Mouse (Mus musculus): ENCODE measurements around the gene Vps52.

Gene Vps52

DNA sequence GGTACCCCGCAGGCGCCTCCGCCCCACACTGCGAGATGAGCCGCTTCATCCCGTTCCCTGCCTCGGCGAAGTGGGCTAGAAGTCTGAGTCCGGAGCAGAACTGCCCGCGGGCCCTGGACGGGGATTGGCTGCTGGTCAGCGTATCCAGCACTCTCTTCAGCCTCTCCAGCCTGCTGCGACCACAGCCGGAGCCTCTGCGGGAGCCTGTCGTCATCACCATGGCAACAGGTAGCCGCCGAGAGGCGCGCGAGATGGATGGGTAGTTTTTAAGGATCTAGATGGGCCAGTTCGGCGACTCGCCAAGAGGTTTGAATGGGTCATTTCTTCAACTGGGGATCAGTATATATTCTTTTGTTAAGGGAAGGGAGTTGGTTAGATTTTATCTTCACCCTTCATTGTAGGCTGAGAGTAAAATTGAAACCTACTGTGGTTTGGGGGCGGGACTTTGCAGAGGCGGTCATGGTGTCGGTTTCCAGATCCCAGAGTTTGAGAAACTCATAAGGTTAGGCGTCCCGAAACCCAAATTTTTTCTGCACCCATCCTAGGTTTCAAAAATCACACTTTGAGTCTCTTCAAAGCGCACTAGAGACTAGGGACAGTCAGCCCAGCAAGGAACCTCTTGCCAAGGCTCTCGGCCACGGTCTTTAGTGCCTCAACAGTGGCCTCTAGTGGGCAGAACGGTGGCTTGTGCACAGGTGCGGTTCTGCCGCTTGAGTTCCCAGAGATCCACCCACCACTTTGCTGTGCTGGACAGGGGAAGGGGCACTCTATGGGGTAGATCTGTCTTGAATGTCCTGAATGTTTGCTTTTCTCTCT lies 35.1 kb upstream of the Vps52 start:
- no peak for DNase-seq (ENCODE audit: low read depth, low spot score)

DNA sequence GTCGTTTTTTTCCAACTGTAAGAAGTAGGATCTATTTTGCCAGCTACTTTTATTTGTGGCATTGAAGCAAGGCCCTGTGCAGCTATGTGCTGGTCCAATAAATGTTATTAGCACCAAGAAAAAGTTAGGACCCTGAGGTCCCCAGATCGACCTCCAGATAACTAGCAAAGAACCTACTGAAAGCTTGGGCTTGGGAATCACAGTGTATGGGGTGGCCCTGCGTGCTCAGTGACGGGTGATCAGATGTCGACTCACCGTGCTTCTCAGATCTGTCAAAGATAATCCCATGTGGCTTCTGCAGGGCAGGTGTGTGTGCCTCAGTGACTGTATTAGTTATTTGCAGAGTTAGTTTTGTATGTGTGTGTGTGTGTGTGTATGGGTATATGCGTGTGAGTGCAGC lies 34.3 kb upstream of the Vps52 start:
- DNase-seq (ENCODE audit: low read depth, low spot score), result no peak

DNA sequence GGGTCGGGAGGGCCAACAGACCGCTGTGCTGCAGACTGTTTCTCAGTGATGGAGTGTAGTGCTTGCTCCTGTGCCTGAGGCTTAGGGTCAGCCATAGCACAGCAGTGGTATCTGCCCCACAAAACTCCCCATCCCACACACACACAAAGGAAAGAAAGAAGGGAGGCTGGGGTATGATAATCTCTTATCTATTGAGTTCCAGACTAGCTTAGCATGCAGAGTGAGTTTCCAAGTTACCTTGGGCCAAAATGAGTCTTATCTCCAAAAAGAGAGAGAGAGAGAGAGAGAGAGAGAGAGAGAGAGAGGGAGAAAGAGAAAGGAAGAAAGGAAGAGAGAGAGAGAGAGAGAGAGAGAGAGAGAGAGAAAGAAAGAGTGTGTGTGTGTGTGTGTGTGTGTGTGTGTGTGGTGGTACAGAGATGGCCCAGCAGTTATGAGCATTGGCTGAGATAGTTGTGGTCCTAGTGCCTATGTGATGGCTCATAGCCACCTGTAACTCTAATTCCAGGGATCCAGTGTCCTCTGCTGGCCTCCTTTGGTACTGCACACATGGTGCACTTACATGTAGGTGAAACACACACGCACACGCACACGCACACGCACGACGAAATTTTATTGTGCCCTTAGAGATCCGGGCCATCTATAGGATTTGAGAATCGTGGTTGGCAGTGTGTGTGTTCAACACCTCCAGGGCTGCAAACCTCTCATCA lies 30.9 kb upstream of the Vps52 start:
- no peak for DNase-seq (ENCODE audit: low read depth, low spot score)

DNA sequence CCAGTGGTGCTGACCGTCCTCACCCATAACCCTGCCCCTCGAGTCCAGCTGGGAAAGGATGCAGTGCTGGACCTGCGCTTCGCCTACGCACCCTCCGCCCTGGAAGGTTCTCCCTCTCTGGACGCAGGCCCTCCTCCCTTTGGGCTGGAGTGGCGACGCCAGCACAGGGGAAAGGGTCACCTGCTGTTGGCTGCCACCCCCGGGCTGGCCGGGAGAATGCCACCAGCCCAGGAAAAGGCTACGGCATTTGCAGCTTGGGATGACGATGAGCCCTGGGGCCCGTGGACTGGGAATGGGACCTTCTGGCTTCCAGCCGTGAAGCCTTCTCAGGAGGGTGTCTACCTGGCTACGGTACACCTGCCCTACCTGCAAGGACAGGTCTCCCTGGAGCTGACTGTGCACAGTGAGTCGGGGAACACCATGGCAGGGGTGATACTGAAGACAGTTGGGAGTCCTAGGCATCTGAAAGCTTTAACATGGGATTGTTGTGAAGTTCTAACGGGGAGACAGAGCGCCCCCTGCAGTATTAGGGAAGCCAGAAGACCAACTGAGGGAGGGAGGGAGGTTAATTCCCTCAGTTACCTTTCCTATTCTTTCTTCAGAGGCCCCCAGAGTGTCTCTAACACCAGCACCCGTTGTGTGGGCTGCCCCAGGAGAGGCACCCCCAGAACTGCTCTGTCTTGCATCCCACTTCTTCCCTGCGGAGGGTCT lies 30.1 kb upstream of the Vps52 start:
- no peak for DNase-seq (ENCODE audit: low read depth, low spot score)

DNA sequence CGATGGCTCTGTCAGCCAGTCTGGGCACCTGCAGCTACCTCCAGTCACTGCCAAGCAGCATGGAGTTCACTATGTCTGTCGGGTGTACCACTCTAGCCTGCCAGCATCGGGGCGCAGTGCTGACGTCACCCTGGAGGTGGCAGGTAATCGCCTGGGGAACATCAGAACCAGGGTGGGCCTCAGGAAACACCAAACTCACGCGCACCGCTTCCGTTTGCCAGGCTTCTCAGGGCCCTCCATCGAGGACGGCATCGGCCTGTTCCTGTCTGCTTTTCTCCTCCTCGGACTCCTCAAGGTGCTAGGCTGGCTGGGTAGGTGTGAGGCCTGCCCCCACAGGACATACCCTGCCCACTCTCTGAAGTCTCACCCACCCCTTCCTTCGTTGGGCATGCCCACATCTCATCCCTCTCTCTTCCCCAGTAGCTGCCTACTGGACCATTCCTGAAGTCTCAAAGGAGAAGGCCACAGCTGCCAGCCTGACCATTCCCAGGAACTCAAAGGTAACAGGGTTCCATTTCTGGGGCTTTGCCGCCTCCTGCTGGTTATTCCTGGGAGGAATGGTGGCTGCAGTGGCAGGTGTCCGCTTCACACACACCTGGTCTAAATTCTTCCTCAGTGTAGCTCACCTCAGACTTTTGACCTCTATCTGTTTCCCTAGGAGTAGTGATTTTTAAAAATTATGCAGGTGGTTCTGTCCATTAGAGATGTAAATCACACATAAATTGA lies 29.2 kb upstream of the Vps52 start:
- no peak for DNase-seq (ENCODE audit: low read depth, low spot score)

DNA sequence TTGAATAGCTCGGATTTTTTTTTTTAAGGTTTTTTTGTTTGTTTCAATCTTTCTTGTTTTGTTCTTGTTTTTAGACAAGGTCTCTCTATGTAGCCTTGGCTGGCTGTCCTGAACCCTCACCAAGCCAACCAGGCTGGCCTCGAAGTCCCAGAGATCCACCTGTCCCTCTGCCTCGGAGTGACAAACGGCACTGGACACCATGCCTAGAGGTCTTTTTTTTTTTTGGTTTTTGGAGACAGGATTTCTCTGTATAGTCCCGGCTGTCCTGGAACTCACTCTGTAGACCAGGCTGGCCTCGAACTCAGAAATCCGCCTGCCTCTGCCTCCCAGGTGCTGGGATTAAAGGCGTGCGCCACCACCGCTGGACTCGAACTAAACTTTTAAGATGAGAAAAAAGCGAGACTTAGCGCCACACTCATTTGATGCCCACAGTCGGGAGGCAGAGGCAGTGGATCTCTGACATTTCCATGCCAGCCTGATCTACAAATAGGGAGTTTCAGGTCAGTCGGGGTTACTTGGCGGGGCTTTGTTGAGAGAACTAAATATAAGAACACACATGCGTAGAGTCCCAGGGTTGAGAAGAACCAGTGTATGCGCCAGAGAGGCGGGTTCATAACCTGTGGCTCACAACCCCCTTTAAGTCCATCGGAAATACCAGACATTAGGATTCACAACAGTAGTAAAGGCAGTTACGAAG lies 27.2 kb upstream of the Vps52 start:
- no peak for DNase-seq (ENCODE audit: low read depth, low spot score)

DNA sequence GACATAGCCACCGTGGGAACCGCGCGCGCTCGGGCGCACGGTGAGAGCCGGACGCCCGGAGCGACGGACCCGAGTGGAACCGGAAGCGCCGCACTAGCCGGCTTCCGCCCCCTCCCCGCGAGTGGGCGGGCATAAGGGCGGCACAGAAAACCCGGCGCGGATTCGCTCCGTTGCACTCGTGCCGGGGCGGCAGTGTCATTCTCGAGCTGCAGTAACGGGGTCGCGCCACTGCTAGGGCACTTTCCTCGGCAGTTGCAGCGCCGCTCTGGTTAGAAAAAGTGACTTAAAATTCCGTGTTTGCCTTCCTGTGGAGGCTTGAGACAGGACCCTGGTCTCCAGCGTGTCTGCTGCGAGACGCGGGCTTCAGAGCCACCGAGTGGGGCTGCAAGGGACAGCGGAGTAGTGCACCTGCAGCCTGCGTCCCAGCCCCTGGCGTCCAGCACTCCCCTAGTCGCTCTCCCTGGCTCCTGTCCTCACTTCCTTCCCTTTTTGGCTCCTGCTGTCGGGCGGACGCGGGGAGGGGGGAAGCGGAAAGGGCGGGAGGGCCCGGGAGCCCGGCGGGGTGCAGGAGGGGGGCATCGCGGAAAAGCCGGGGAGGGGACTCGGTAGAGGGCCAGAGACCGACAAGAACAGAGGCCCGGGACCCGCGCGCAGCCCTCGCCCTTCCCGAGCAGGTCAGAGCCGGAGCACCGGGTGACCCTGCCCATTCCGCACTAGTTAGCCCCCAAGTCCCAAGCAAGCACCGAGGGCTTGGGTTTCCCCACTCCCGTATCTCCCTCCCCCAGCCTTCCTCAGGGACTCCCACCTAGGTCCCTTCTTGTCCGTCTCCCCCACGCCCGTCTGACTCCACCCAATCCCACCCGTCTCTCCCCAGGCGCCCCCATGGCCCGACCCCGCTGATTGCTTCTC lies 26.0 kb upstream of the Vps52 start, which contains the start of gene Rgl2:
Gene Rgl2, plus strand, starts transcription at position 173 of the 909 bp plus-strand sequence.
- peak; percentile 88 for DNase-seq (ENCODE audit: low read depth, low spot score)

DNA sequence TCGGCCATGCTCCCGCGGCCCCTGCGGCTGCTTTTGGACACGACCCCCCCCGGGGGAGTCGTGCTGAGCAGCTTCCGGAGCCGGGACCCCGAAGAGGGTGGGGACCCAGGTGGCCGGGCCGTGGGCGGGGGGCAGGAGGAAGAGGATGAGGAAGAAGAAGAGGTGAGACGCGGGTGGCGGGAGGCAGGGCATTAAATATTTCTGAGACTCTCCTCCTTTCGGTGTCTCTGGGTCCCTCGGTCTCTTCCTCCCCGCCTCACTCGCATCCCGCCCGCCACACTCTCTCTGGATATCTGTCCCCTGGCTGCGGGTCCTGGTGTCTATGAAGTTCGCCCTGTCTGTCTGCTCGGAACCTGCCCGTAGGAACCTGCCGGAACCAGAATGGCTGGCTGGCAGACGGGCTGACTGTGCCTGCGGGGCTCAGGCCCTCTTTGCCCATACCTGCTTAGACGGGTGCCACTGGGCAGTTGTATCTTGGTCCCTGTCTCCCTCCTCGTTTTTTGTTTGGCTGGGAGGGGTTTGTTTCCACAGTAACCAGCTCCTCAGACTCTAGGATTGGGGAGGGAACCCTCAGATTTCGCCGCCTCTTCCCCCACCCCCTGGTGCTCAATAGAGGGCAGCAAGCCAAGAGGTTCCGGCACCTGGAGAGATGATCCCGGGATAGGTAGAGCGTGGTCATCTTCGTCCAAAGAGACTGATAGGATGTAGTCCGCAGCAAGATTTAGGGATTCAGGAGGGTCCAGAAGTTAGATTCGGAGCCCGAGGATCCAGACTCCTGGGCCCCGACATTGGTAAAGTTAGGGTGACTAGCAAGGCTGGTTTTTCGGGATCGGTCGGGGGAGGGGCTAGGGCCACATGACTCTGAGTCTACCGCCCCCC lies 25.1 kb upstream of the Vps52 start:
- no peak for DNase-seq (ENCODE audit: low read depth, low spot score)

DNA sequence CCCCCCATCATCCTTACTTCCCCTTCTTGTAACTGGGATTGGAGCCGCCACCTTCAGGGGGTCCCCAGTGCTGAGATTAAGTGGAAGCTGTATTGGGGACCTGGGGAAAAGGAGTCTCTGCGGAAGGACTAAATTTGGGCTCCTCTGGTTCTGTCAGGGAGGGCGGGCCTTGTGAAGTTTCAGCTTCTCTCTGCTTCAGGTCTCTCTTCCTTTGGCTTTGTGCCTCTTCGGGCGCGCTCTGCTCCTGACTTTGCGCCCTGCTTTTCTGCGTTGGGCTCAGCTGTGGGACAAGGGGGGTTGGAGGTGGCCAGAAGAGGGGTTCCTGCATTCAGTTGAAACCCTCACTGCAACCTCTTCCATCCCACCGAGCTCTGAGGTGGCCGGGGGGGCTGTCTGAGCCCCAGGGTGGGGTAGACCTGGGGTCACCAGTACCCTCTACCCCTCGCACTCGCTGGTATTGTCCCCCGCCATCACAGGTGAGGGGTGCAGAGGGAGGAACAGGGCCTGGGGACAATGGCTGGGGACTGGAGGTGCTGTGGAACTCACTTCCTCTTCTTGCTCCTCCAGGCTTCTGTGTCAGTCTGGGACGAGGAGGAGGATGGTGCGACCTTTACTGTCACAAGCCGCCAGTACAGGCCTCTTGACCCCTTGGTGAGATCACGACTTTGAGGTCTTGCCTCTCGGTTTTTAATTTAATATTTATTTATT lies 24.3 kb upstream of the Vps52 start:
- DNase-seq (ENCODE audit: low read depth, low spot score), result no peak

DNA sequence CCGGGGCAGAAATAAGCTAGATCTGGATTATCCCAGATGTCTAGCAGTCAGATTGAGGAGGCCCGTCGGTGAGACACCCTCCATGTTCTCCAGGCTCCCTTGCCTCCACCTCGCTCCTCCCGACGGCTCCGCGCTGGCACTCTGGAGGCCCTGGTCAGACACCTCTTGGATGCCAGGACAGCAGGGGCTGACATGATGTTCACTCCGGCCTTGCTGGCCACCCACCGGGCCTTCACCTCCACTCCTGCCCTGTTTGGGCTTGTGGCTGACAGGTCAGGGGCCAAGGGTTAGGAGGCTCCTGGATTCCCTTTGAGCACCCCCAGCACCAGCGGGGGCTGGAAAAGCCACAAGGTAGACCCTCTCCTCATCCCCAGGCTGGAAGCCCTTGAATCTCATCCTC lies 23.7 kb upstream of the Vps52 start:
- DNase-seq (ENCODE audit: low read depth, low spot score), result no peak

DNA sequence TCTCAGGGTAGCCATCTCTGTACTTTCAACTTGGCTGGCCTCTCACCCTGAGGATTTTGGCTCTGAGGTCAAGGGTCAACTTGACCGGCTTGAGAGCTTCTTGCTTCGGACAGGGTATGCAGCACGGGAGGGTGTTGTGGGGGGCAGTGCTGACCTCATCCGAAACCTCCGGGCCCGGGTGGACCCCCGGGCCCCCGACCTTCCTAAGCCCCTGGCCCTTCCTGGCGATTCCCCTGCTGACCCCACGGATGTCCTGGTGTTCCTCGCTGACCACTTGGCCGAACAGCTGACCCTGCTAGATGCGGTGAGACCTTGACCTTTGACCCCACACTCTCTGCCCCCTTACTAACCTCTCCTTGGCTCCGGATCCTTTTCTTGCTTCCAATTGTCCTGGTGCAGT lies 23.2 kb upstream of the Vps52 start:
- DNase-seq (ENCODE audit: low read depth, low spot score), result no peak

DNA sequence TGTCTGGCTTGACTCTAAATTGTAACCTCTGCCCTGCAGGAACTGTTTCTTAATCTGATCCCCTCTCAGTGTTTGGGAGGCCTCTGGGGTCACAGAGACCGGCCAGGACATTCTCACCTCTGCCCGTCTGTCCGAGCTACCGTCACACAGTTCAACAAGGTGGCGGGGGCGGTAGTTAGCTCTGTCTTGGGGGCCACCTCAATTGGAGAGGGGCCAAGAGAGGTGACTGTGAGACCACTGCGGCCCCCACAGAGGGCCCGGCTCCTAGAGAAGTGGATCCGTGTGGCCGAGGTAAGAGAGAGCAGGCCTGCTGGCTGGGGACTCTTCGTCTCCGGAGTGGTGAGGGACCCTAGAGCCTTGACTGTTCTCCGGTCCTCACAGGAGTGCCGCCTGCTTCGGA lies 22.6 kb upstream of the Vps52 start:
- no peak for DNase-seq (ENCODE audit: low read depth, low spot score)

DNA sequence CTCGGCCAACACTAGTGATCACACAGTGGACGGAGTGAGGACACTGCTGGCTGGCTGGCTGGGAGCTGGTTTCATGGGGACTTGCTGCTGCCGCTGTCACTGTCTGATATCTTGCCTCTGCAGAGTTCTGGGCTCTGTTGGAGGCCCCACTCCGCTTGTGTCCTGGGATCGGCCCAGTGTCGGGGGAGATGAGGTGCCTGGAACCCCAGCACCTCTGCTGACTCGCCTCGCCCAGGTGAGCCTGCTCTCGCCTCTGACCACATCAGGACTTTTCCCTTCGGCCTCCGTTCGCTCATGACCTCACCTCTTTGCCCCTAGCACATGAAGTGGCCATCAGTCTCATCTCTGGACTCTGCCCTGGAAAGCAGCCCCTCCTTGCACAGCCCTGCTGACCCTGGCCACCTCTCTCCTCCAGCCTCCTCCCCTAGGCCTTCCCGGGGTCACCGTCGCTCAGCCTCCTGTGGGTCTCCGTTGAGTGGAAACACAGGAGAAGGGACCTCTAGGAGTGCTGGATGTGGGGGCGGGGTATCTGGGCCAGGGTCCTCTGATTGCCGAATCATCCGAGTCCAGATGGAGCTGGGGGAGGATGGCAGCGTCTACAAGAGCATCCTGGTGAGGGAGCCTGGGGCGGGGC lies 20.1 kb upstream of the Vps52 start:
- no peak for DNase-seq (ENCODE audit: low read depth, low spot score)

DNA sequence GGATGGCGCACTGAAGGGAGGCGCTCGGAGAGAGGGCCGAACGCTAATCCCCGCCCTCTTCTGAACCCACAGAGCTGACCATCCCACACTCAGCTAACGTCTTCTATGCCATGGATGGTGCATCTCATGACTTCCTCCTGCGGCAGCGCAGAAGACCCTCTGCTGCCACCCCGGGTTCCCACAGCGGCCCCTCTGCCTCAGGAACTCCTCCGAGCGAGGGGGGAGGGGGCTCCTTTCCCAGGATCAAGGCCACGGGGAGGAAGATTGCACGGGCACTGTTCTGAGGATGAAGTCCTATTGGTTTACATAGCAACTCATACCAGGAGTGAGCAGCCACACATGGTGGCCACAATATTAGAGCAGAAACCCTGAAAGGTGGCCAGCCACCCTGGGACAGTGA lies 18.6 kb upstream of the Vps52 start:
- no peak for DNase-seq (ENCODE audit: low read depth, low spot score)

DNA sequence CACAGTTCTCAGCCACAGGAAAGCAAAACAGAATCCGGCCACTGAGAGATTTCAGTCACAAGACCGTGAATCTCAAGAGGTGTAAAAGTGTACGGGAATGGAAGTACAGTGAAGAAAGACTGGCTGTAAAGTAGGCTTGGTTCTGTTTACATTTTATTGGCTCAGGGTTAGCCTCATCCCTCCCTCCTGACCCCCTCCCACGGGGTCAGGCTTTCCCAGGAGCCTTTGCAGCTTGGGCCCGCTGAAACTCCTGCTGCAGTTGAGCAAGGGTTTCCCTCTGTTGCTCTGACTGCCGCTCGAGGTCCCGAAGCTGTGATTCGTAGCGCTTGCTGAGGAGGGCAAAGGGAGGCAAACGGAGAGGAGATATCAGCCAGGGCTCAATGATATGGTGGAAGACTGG lies 16.8 kb upstream of the Vps52 start:
- DNase-seq (ENCODE audit: low read depth, low spot score), result no peak

DNA sequence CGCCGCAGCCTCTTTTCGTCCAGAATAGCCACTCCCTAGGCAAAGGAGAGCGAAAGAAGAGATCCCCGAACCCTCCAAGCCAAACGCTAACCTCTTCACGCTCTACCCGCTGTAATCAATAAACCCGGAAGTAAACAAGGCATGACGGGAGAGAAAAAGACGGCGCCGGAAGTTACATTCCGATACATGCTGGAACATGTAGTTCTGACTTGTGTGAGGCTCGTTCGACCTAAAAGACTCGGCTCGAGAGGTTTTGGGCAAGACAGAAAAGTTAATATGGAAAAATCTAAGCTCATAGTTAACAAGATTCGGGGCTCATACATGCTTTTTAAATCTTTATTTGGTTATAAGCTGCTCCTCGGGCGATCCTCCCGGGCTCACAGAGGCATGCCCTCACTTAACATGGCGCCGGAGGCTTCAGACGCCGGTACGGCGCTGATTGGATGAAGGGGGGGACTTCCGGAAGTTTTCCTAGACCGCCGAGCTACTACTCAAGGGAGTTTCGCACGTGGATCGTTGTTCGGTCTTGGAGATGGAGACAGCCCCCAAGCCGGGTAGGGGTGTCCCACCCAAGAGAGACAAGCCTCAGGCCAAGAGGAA lies 15.3 kb upstream of the Vps52 start, which contains the start of the genes Pfdn6 and Wdr46:
Gene Pfdn6, minus strand, starts transcription at position 138 of the 600 bp plus-strand sequence.
Gene Wdr46, plus strand, starts transcription at position 455 of the 600 bp plus-strand sequence.
- DNase-seq (ENCODE audit: low read depth, low spot score), result no peak

DNA sequence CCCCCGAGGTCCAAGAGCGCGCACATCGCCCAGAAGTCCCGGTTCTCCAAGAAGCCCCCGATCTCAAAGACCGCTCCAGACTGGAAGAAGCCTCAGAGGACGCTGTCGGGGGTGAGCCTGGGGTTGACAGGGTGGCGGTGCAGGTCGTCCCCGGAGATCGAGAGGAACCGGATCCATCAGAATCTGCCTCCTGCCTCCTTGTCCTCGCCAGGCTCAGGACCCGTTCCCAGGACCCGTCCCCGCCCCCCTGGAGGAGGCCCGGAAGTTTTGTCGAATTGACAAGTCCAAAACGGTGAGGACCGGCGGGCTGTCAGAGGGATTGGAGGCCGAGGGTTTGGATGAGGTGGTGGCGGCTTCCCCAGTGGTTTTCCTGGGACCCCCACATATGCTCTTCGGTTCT lies 14.6 kb upstream of the Vps52 start:
- DNase-seq (ENCODE audit: low read depth, low spot score), result no peak

Measured in WW6 (cell line).